Mouse (Mus musculus): ENCODE results near the gene Gucy1a1.

DNA sequence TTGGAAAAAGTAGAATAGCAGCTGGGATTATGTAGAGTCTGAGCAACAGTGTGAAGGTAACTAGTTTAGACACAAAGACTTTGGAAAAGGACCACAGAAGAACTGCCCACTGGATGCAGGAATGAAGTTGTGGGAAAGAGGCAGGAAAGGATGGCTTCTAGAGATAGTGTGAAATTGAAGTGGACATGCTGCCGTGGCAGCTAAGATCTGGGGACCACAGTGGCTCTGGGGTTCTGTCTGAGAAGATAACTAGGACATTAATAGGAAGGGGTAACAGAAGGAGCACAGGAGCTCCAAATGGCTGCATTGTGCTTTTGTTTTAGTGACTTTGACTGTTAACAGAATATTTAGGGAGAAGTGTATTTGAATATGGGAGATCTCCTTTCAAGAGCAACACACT lies 16.3 kb downstream of the Gucy1a1 start:
- TF ChIP-seq POLR2A (IDR thresholded peaks at IDR 0.05; ENCODE audit: borderline replicate concordance, insufficient read depth, low read length) (no peak), CTCF (IDR thresholded peaks at IDR 0.05; ENCODE audit: borderline replicate concordance, insufficient read depth, low read depth, low read length) (no peak)
